Mouse (Mus musculus): ENCODE measurements around the gene Thap7. TPM values are rescaled to one million over a fixed set of nuclear protein-coding genes. Genes with fewer than 3 reads are reported as not detected.
A peak's percentile ranks its signal among the peaks of the same experiment; 100 is the strongest.

Thap7 gene
- 65.1 and 65.8 TPM in 2 replicates for polyA plus RNA-seq (2015; fragmentation: Nextera tagmentation; extraction: Ambion mirVana)

GRCm38 (mm10) chr16:17530640-17531288 lies at the start of gene Thap7:
TSS of gene Thap7 (minus strand) at chr16:17531136.
- no peaks in the 10 kb centered on the region for H3K27me3 ChIP-seq (replicated peaks; ENCODE audit: control insufficient read depth, insufficient read depth, low read length)
- H3K4me2 ChIP-seq (ENCODE audit: low read length): peak within 1 kb of the TSS; percentile 71
- H3K4me1 ChIP-seq (ENCODE audit: control insufficient read depth, insufficient read depth, low read depth, low read length): peaks cover 15% of the 10 kb centered on the region
- peak within 1 kb of the TSS; percentile 65 for H3K4me3 ChIP-seq (ENCODE audit: low read length)
- H3K36me3 ChIP-seq (ENCODE audit: control insufficient read depth, insufficient read depth, low read length): peaks cover 18% of the 10 kb centered on the region
- H3K9me3 ChIP-seq (ENCODE audit: control insufficient read depth, low read length): no peaks in the 10 kb centered on the region
- under 1% methylated on average over 67 of the region's 67 CpGs for WGBS
- H3K27ac ChIP-seq (ENCODE audit: low read depth, low read length): peak within 1 kb of the TSS; percentile 98
- peak within 1 kb of the TSS; percentile 83 for H3K9ac ChIP-seq (ENCODE audit: low read depth, low read length)
- peak; percentile 98 for ATAC-seq

- 13% methylated on average over 8 of the region's 8 CpGs for WGBS
- peak overlapping the region; percentile 54 for H3K27ac ChIP-seq (ENCODE audit: low read depth, low read length)
- H3K4me3 ChIP-seq (ENCODE audit: low read length): peak overlapping the region; percentile 55
- no peak for ATAC-seq
- peak overlapping the region; percentile 73 for H3K9ac ChIP-seq (ENCODE audit: low read depth, low read length)
- no peaks in the 10 kb centered on the region for H3K9me3 ChIP-seq (ENCODE audit: control insufficient read depth, low read length)
- H3K36me3 ChIP-seq (ENCODE audit: control insufficient read depth, insufficient read depth, low read length): no peaks in the 10 kb centered on the region
- H3K27me3 ChIP-seq (replicated peaks; ENCODE audit: control insufficient read depth, insufficient read depth, low read length): no peaks in the 10 kb centered on the region; the same call in 1 of the 2 replicates
- peak overlapping the region; percentile 82 for H3K4me2 ChIP-seq (ENCODE audit: low read length)
- peaks cover 14% of the 10 kb centered on the region for H3K4me1 ChIP-seq (ENCODE audit: control insufficient read depth, insufficient read depth, low read depth, low read length)
Observed at GRCm38 (mm10) chr16:17576825-17577215, 45.9 kb upstream of the Thap7 start.

GRCm38 (mm10) chr16:17575870-17576824 lies 45.2 kb upstream of the Thap7 start:
- peak overlapping the region; percentile 82 for H3K4me2 ChIP-seq (ENCODE audit: low read length)
- no peaks in the 10 kb centered on the region for H3K36me3 ChIP-seq (ENCODE audit: control insufficient read depth, insufficient read depth, low read length)
- H3K27me3 ChIP-seq (replicated peaks; ENCODE audit: control insufficient read depth, insufficient read depth, low read length): no peaks in the 10 kb centered on the region; the same call in 1 of the 2 replicates
- WGBS: 14% methylated on average over 42 of the region's 45 CpGs
- H3K4me3 ChIP-seq (ENCODE audit: low read length): peak overlapping the region; percentile 55
- ATAC-seq: peak; percentile 92
- peaks cover 14% of the 10 kb centered on the region for H3K4me1 ChIP-seq (ENCODE audit: control insufficient read depth, insufficient read depth, low read depth, low read length)
- peak overlapping the region; percentile 73 for H3K9ac ChIP-seq (ENCODE audit: low read depth, low read length)
- H3K9me3 ChIP-seq (ENCODE audit: control insufficient read depth, low read length): no peaks in the 10 kb centered on the region
- H3K27ac ChIP-seq (ENCODE audit: low read depth, low read length): peak overlapping the region; percentile 76

- Histone ChIP-seq H3K9me3 (ENCODE audit: control insufficient read depth, low read length) (no peaks in the 10 kb centered on the region), H3K36me3 (ENCODE audit: control insufficient read depth, insufficient read depth, low read length) (no peaks in the 10 kb centered on the region), H3K27ac (ENCODE audit: low read depth, low read length) (no peak overlapping the region), H3K9ac (ENCODE audit: low read depth, low read length) (no peak overlapping the region), H3K4me3 (ENCODE audit: low read length) (no peak overlapping the region), H3K4me2 (ENCODE audit: low read length) (no peak overlapping the region), H3K4me1 (ENCODE audit: control insufficient read depth, insufficient read depth, low read depth, low read length) (peaks cover 4% of the 10 kb centered on the region), H3K27me3 (replicated peaks; ENCODE audit: control insufficient read depth, insufficient read depth, low read length) (no peaks in the 10 kb centered on the region)
- 33% methylated on average over 4 of the region's 4 CpGs for WGBS
- no peak for ATAC-seq
Observed at GRCm38 (mm10) chr16:17566186-17566585, 35.2 kb upstream of the Thap7 start.

- no peak for ATAC-seq
- H3K4me1 ChIP-seq (ENCODE audit: control insufficient read depth, insufficient read depth, low read depth, low read length): peaks cover 8% of the 10 kb centered on the region
- H3K27me3 ChIP-seq (replicated peaks; ENCODE audit: control insufficient read depth, insufficient read depth, low read length): peaks cover 3% of the 10 kb centered on the region; the same call in 1 of the 2 replicates
- H3K9ac ChIP-seq (ENCODE audit: low read depth, low read length): no peak overlapping the region
- H3K36me3 ChIP-seq (ENCODE audit: control insufficient read depth, insufficient read depth, low read length): no peaks in the 10 kb centered on the region
- WGBS: 85% methylated on average over 3 of the region's 3 CpGs
- H3K4me3 ChIP-seq (ENCODE audit: low read length): no peak overlapping the region
- H3K27ac ChIP-seq (ENCODE audit: low read depth, low read length): no peak overlapping the region
- no peak overlapping the region for H3K4me2 ChIP-seq (ENCODE audit: low read length)
- H3K9me3 ChIP-seq (ENCODE audit: control insufficient read depth, low read length): no peaks in the 10 kb centered on the region
Observed at GRCm38 (mm10) chr16:17564771-17565170, 33.8 kb upstream of the Thap7 start.

GRCm38 (mm10) chr16:17564221-17564620 lies 33.3 kb upstream of the Thap7 start:
- Histone ChIP-seq H3K36me3 (ENCODE audit: control insufficient read depth, insufficient read depth, low read length) (no peaks in the 10 kb centered on the region), H3K27me3 (replicated peaks; ENCODE audit: control insufficient read depth, insufficient read depth, low read length) (peaks cover 3% of the 10 kb centered on the region; the same call in 1 of the 2 replicates), H3K27ac (ENCODE audit: low read depth, low read length) (no peak overlapping the region), H3K9ac (ENCODE audit: low read depth, low read length) (no peak overlapping the region), H3K4me2 (ENCODE audit: low read length) (no peak overlapping the region), H3K4me3 (ENCODE audit: low read length) (no peak overlapping the region), H3K4me1 (ENCODE audit: control insufficient read depth, insufficient read depth, low read depth, low read length) (peaks cover 8% of the 10 kb centered on the region), H3K9me3 (ENCODE audit: control insufficient read depth, low read length) (no peaks in the 10 kb centered on the region)
- no peak for ATAC-seq
- WGBS: 72% methylated on average over 2 of the region's 2 CpGs

GRCm38 (mm10) chr16:17563580-17563979 lies 32.6 kb upstream of the Thap7 start:
- Histone ChIP-seq H3K9ac (ENCODE audit: low read depth, low read length) (no peak overlapping the region), H3K9me3 (ENCODE audit: control insufficient read depth, low read length) (no peaks in the 10 kb centered on the region), H3K27ac (ENCODE audit: low read depth, low read length) (no peak overlapping the region), H3K36me3 (ENCODE audit: control insufficient read depth, insufficient read depth, low read length) (no peaks in the 10 kb centered on the region), H3K4me3 (ENCODE audit: low read length) (no peak overlapping the region), H3K27me3 (replicated peaks; ENCODE audit: control insufficient read depth, insufficient read depth, low read length) (peaks cover 3% of the 10 kb centered on the region; the same call in 1 of the 2 replicates), H3K4me2 (ENCODE audit: low read length) (no peak overlapping the region), H3K4me1 (ENCODE audit: control insufficient read depth, insufficient read depth, low read depth, low read length) (peaks cover 8% of the 10 kb centered on the region)
- WGBS: 29% methylated on average over 1 of the region's 1 CpGs
- no peak for ATAC-seq

- Histone ChIP-seq H3K27me3 (replicated peaks; ENCODE audit: control insufficient read depth, insufficient read depth, low read length) (peaks cover 3% of the 10 kb centered on the region; the same call in 1 of the 2 replicates), H3K4me2 (ENCODE audit: low read length) (peak within 1 kb of the TSS; percentile 52), H3K4me3 (ENCODE audit: low read length) (peak within 1 kb of the TSS; percentile 30), H3K9me3 (ENCODE audit: control insufficient read depth, low read length) (no peaks in the 10 kb centered on the region), H3K27ac (ENCODE audit: low read depth, low read length) (peak within 1 kb of the TSS; percentile 72), H3K36me3 (ENCODE audit: control insufficient read depth, insufficient read depth, low read length) (no peaks in the 10 kb centered on the region), H3K9ac (ENCODE audit: low read depth, low read length) (peak within 1 kb of the TSS; percentile 46), H3K4me1 (ENCODE audit: control insufficient read depth, insufficient read depth, low read depth, low read length) (peaks cover 14% of the 10 kb centered on the region)
- peak; percentile 70 for ATAC-seq
- WGBS: 2% methylated on average over 10 of the region's 10 CpGs
Observed at GRCm38 (mm10) chr16:17561751-17562208, 30.8 kb upstream of the Thap7 start, which contains the start of gene P2rx6. TSS of gene P2rx6 (plus strand) at chr16:17561885.

Measured in hindbrain, embryonic 16.5 days (tissue).